ENCODE assay signal across 15 mouse cellular contexts in the genomic region with DNA sequence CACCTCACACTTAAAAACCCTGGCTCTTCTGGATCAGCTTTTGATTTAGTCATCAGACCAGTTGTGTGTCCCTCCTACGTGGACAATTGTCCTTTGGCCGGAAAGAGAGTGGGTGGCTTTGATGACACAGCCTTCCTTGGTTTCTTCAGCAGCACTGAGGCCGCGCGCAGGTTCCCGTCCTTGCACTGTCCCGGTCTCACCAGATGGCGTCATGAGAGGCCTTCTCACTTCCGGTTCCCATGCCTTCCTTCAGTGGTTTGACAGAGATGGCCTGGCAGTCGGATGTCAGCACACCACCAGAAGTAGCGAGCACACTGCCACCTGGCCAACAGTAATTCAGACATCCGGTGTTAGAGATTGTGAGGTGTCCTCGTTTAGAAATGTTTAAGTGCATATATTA. TPM values are rescaled to one million over a fixed set of nuclear protein-coding genes. Genes with fewer than 3 reads are reported as not detected.
A peak's percentile ranks its signal among the peaks of the same experiment; 100 is the strongest.
DNase-seq lines count a peak whose midpoint lies in the region; TF ChIP-seq lines count a peak whose summit lies in the region.
"Had no signal": no experiment of that assay in that cellular context is flagged by ENCODE, and none has a peak within 500 bp of the region (broad histone marks: within the 10 kb centered on the region; RNA-seq: fewer than 3 reads in every experiment).

No protein-coding gene starts in this region.

- no peaks in the 10 kb centered on the region for H3K27me3 ChIP-seq in heart, adult 2 months (ENCODE audit: control insufficient read depth, insufficient read depth, low read length)
- H3K27me3 ChIP-seq: heart, embryonic 13.5 days; midbrain, embryonic 15.5 days had no signal

- DNase-seq in heart, adult 2 months = no peak
- no peak for DNase-seq in heart, adult 9 months (ENCODE audit: low spot score in 2 of 2)
- DNase-seq in lung, adult 2 months = no peak
- DNase-seq in lung, postnatal 36 days = no peak
- DNase-seq in ES-CJ7 (ENCODE audit: low read depth, low spot score) (peak; percentile 48), R1 (ENCODE audit: low read depth, low spot score) (peak; percentile 60)
- no peak for DNase-seq in frontal cortex, adult 2 months (ENCODE audit: extremely low spot score in 1 of 2, low spot score in 1 of 2)
- DNase-seq: cerebellum, postnatal 10 days; kidney, postnatal 14 days; layer of hippocampus, adult 9-11 months had no signal

- H3K36me3 ChIP-seq in heart, adult 2 months (ENCODE audit: control insufficient read depth, insufficient read depth, low read length) = no peaks in the 10 kb centered on the region

- H3K4me1 ChIP-seq in heart, adult 2 months (ENCODE audit: control insufficient read depth, insufficient read depth, low read length) = peaks cover 3% of the 10 kb centered on the region
- H3K4me1 ChIP-seq in lung, adult 2 months (ENCODE audit: control insufficient read depth, insufficient read depth, low read length) = no peaks in the 10 kb centered on the region
- H3K4me1 ChIP-seq: embryonic facial prominence, embryonic 10.5 days had no signal

- no peak for TF ChIP-seq EP300 in heart, adult 2 months (IDR thresholded peaks at IDR 0.05; ENCODE audit: insufficient read depth, low read depth, low read length)

- H3K9ac ChIP-seq in heart, adult 2 months (ENCODE audit: low read depth, low read length) = no peak overlapping the region
- H3K9ac ChIP-seq: heart, embryonic 13.5 days; midbrain, embryonic 15.5 days had no signal

- TF ChIP-seq CTCF in heart, adult 2 months (IDR thresholded peaks at IDR 0.05) = peak; percentile 31
- 0 out of 2 replicates have a peak, but pooled peaks have one; percentile 12 for TF ChIP-seq CTCF in lung, adult 2 months (IDR thresholded peaks at IDR 0.05; ENCODE audit: insufficient read depth, low read length)

- intact Hi-C loops in heart, adult 2 months (cut with DNase I) = loop anchor here (5.0 kb wide), 2 partner anchors 191 to 366 kb away; partner anchors contain the start of gene Cdc20b

- no peak overlapping the region for H3K4me3 ChIP-seq in heart, adult 2 months
- H3K4me3 ChIP-seq in lung, adult 2 months (replicated peaks; ENCODE audit: extremely low read depth, low read depth, low read length) = no peak overlapping the region
- H3K4me3 ChIP-seq: embryonic facial prominence, embryonic 10.5 days; heart, embryonic 13.5 days; midbrain, embryonic 15.5 days had no signal

- 58% methylated on average over 13 of the region's 13 CpGs for WGBS in heart, adult 2 months
- WGBS in lung, adult 2 months = 64% methylated on average over 13 of the region's 13 CpGs

- 0 out of 2 replicates have a peak, but pooled peaks cover 2% of the 10 kb centered on the region for H3K79me2 ChIP-seq in heart, adult 2 months (replicated peaks; ENCODE audit: control insufficient read depth, insufficient read depth, low read length)

- H3K27ac ChIP-seq in heart, adult 2 months = no peak overlapping the region
- H3K27ac ChIP-seq: embryonic facial prominence, embryonic 10.5 days; heart, embryonic 13.5 days; midbrain, embryonic 15.5 days had no signal

- TF ChIP-seq POLR2A in heart, adult 2 months (IDR thresholded peaks at IDR 0.05; ENCODE audit: insufficient read depth, low read depth, low read length) = no peak
- TF ChIP-seq POLR2A in lung, adult 2 months (IDR thresholded peaks at IDR 0.05; ENCODE audit: borderline replicate concordance, extremely low read depth, low read depth, low read length) = no peak

RNA-seq across cellular contexts. Expression of gene Slc38a9, which starts 11.2 kb away (rescaled TPM):
- 1 to 10 TPM; 7.7 to 8.3 TPM for total RNA-seq in heart, adult 2 months (2021)
- polyA plus RNA-seq in heart, adult 2 months (2012; rRNA removed) = 8.5 and 12.3 TPM in 2 replicates
- 9.3 and 15.3 TPM in 2 replicates for polyA plus RNA-seq in lung, adult 2 months (2012; rRNA removed)
- polyA plus RNA-seq in frontal cortex, adult 2 months (2012; rRNA removed) = 22.7 and 23.9 TPM in 2 replicates

RNA-seq across cellular contexts. Expression of gene Ddx4, which starts 19.4 kb away (rescaled TPM):
- total RNA-seq in heart, adult 2 months (2021) = under 1 TPM in 1 of 2 experiments, not detected in 1; 0.13 TPM
- polyA plus RNA-seq in heart, adult 2 months (2012; rRNA removed) = 0.06 TPM in 1 of 2 replicates, not detected in the other
- polyA plus RNA-seq in lung, adult 2 months (2012; rRNA removed) = not detected in 2 replicates
- 2.9 and 3.2 TPM in 2 replicates for polyA plus RNA-seq in frontal cortex, adult 2 months (2012; rRNA removed)
- total RNA-seq: gastrocnemius, adult 8-10 months; liver, adult 2 months had no signal
- polyA plus RNA-seq: liver, adult 2 months had no signal

Comparison
In these comparisons a context has a peak if more than half of its experiments do, and no peak if none do; other contexts are left out.
1. DNase-seq: peak in ES-CJ7 (single experiment) and R1 (single experiment); none in heart, adult 2 months (0 of 2), heart, adult 9 months (0 of 2), lung, adult 2 months (single experiment), lung, postnatal 36 days (single experiment) and frontal cortex, adult 2 months (0 of 2).